20 mouse cellular contexts compared by ENCODE assay signal in the genomic region with DNA sequence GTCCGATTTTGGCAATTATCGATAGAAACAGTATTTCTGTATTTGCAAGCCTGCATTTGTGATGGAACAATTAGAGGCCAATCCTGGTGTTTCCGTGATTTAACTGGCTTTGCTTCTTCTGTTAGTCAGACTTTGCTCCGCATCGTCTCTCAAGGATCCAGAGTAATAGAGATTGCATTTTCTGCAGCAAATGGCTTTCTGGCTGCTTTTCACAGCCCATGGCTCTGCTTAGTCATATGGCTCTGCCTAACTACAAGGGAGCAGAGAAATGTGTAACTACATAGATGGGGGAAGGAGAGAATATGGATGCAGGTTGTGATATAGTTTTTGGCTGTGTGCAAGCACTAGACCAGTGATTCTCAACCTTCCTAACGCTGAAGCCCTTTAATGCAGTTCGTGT.
"Had no signal": no experiment of that assay in that cellular context is flagged by ENCODE, and none has a peak within 500 bp of the region (broad histone marks: within the 10 kb centered on the region; RNA-seq: fewer than 3 reads in every experiment).

No protein-coding gene starts in this region.

- H3K4me3 ChIP-seq: lung, embryonic 15.5 days; megakaryocyte, embryonic 14.5 days; midbrain, embryonic 13.5 days; midbrain, embryonic 15.5 days; myocyte; neural tube, embryonic 13.5 days; neural tube, embryonic 15.5 days; stomach, embryonic 15.5 days had no signal

- H3K36me3 ChIP-seq: lung, embryonic 15.5 days; midbrain, embryonic 13.5 days; midbrain, embryonic 15.5 days; neural tube, embryonic 13.5 days; neural tube, embryonic 15.5 days; stomach, embryonic 15.5 days had no signal

- DNase-seq: liver, postnatal 0 days; lung, adult 2 months; lung, postnatal 14 days; lung, postnatal 36 days; retina, postnatal 1 day; right cerebral cortex, adult 18-20 months; thymus, adult 2 months; thymus, postnatal 25 days; thymus, postnatal 4 days had no signal

- H3K9ac ChIP-seq: liver, postnatal 0 days; lung, embryonic 15.5 days; midbrain, embryonic 13.5 days; midbrain, embryonic 15.5 days; neural tube, embryonic 13.5 days; neural tube, embryonic 15.5 days; stomach, embryonic 15.5 days had no signal

- ATAC-seq: liver, postnatal 0 days; lung, postnatal 0 days; midbrain, embryonic 13.5 days; midbrain, embryonic 15.5 days had no signal

- H3K27me3 ChIP-seq: lung, embryonic 15.5 days; midbrain, embryonic 13.5 days; midbrain, embryonic 15.5 days; neural tube, embryonic 13.5 days; neural tube, embryonic 15.5 days; stomach, embryonic 15.5 days had no signal

- H3K27ac ChIP-seq: lung, embryonic 15.5 days; macrophage; midbrain, embryonic 13.5 days; midbrain, embryonic 15.5 days; neural tube, embryonic 13.5 days; neural tube, embryonic 15.5 days; stomach, embryonic 15.5 days; stomach, postnatal 0 days had no signal

- H3K4me1 ChIP-seq: megakaryocyte, embryonic 14.5 days had no signal
